Mouse (Mus musculus) spleen, embryonic (tissue): ENCODE results near the gene A2m.

Experiments used
- CTCF ChIA-PET: fragments of 350-600 bp; sonication (Branson Sonifier 250); formaldehyde crosslinking; loops from one replicate; lab custom pipeline; 2022; lab: Charles Lee

Gene A2m

GRCm38 (mm10) chr6:121635076-121635475 lies at the start of gene A2m:
A2m (plus strand) TSS chr6:121635376.
- CTCF ChIA-PET, result no interaction called here

DNA sequence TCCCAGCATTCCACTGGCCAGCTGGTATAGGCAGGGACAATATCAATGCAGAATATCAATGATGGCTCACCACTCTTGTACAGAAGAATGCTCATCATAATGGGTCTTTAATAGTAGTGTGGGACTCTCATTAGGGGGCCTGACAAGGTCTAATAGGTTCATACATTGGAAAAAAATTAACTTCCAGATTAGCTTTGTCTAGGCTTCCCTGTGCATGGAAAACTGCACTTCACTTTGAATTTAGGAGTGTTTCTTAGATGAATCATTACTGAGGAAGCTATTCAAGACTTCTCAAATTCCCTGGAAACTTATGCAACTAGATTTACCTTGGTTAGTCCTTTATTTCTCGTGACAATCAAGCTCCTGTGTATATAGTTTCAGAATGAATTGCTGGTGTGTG lies 45.0 kb upstream of the A2m start:
- CTCF ChIA-PET, result no interaction called here

DNA sequence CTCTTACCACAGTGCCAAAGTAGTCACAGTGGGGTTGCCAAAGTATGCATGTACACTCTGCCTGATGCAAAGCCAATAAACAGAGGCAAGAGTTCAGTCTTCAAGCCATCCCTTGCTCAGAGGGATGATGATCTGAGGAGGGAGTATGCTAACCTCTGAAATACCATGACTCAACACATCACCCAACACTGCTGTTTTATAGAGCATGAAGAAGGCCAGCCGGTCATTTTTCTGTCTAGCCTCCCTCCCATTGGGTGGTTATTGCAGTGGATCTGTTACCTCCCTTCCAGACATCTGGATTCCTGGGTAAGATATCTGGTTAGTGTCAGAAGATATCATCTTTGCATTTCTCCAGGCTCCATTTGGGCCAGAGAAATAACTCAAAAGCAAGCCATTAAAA lies 34.2 kb upstream of the A2m start:
- CTCF ChIA-PET, result no interaction called here

DNA sequence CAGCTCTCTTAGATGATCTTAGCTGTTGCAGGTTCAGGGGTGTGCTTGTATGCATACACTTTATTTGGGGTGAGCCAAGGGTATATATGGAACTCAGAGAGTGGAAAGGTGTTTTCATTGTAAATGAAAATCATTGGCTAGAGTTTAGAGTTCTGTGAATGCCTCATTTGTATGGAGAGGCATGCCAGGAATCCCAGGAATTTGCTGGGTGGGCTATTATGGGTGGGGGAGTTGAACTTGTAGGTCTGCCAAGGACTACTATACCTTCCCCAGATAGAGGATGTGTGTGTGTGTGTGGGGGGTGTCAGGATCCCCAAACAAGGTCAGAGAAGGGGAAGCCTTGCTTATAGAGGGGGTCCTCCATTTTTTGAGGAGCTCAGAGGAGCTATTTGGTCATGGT lies 27.3 kb upstream of the A2m start:
- CTCF ChIA-PET, result no interaction called here

GRCm38 (mm10) chr6:121611796-121612195 lies 23.4 kb upstream of the A2m start:
- CTCF ChIA-PET, result no interaction called here

DNA sequence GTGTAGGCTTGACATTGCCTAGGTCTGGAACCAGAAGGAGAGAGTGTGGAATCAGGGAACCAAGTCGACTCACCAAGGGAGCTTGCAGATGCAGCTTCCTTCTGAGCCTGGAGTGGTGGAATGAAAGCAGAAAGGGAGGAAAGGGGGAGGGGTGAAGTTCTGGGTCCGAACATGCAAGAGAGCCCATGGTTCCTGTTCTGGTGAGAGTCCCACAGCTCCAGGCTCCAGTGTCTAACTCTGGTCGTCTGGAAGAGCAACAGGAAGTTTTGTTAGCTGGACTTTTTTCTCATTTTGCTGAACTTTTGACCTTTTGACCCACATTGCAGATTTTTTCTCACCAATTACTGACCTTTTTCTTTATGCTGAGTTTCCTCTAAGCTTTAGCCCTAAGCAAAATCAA lies 17.7 kb upstream of the A2m start:
- CTCF ChIA-PET, result no interaction called here

GRCm38 (mm10) chr6:121622525-121622924 lies 12.7 kb upstream of the A2m start:
- CTCF ChIA-PET, result no interaction called here

GRCm38 (mm10) chr6:121634520-121634919 lies 656 bp upstream of the A2m start:
- CTCF ChIA-PET, result no interaction called here

DNA sequence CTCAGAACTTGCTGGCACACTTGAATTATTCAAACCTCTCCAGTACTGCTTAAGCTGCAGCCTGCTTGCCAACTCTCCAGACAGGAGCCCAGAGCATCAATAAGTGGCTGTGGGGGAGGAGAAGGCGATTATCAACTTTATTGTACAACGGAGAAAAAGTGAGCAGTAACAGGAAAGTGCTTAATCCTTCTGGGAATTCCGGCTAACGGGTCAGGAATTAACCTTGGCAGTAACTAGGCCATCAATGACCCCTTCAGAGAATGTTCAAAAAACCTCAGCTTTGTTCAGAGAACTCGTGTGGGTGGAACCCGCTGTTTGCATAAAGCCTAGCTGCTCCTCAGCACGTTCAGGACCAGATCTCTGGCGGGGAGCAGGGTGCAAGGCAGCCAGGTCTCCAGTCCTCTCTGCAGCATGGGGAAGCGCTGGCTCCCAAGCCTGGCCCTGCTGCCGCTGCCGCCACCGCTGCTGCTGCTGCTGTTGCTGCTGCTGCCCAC lies 749 bp downstream of the A2m start:
- CTCF ChIA-PET, result no interaction called here

DNA sequence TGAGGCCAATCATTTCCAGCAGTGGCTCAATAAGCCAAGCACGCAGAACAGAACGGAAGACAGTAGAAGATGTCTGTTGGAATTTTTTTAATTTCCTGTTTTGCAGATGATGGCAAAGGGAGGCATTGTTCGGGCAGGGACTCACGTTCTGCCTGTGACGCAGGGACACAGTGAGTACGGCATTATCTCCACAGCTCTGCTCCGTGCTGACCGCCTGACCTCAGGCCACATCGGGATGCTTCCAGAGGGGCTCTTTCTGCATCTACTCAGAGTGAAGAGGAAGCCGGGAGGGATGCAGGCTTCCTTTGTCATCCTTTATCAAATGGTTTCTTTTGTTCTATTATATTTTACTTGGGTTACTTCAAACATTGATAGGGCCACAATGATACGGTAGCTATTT lies 13.3 kb downstream of the A2m start:
- CTCF ChIA-PET, result no interaction called here
